Mouse (Mus musculus) liver, embryonic 13.5 days (tissue): ENCODE measurements around the gene Med12l. TPM values are rescaled to one million over a fixed set of nuclear protein-coding genes. Genes with fewer than 3 reads are reported as not detected.

Source experiments
- ATAC-seq: fragments of 200-750 bp; cut with Nextera tagmentation; 2 replicates; pipeline ENCODE4 v1.8.0; 2017; ENCODE audit warnings: low read depth, mild to moderate bottlenecking, moderate number of reproducible peaks, moderate library complexity
- DNase-seq: peaks from one replicate; pipeline ENCODE4 v3.0.0; 2022
- H3K27ac ChIP-seq: fragments of 300-500 bp; sonication (generic); 2 replicates; pipeline ENCODE4 v1.5.1; 2015; ENCODE audit warnings: moderate library complexity, mild to moderate bottlenecking, inconsistent platforms
- H3K27me3 ChIP-seq: fragments of 300-500 bp; sonication (generic); 2 replicates; pipeline ENCODE4 v1.6.1; 2015; ENCODE audit warnings: mild to moderate bottlenecking, inconsistent platforms
- H3K36me3 ChIP-seq: fragments of 300-500 bp; sonication (generic); 2 replicates; pipeline ENCODE4 v1.6.1; 2015; ENCODE audit warnings: mild to moderate bottlenecking, inconsistent platforms
- H3K4me1 ChIP-seq: fragments of 300-500 bp; sonication (generic); replicated peaks from 2 replicates; pipeline ENCODE4 v1.6.1; 2015; ENCODE audit warnings: inconsistent platforms
- H3K4me2 ChIP-seq: fragments of 300-500 bp; sonication (generic); 2 replicates; pipeline ENCODE4 v1.6.1; 2015; ENCODE audit warnings: inconsistent platforms, mild to moderate bottlenecking, moderate library complexity
- H3K4me3 ChIP-seq: fragments of 300-500 bp; sonication (generic); replicated peaks from 2 replicates; pipeline ENCODE4 v1.5.1; 2015; ENCODE audit warnings: mild to moderate bottlenecking, inconsistent platforms
- H3K9ac ChIP-seq: fragments of 300-500 bp; sonication (generic); 2 replicates; pipeline ENCODE4 v1.6.1; 2015; ENCODE audit warnings: mild to moderate bottlenecking, inconsistent platforms
- H3K9me3 ChIP-seq: fragments of 300-500 bp; sonication (generic); replicated peaks from 2 replicates; pipeline ENCODE4 v1.6.1; 2016; ENCODE audit warnings: inconsistent platforms
- WGBS: fragments of 180-500 bp; shearing (Covaris S2); methylation state at CpG from one replicate; pipeline ENCODE4 v1.1.7; 2015; ENCODE audit not compliant: insufficient replicate concordance; 5-methylcytosine and 5-hydroxymethylcytosine counted together
- polyA plus RNA-seq: library from polyadenylated mRNA; unstranded; fragments of >200 nt; fragmentation: Nextera tagmentation; extraction: Ambion mirVana; gene quantifications from 2 replicates; pipeline ENCODE4 v1.2.1, GENCODE M21; 2015

Gene Med12l
- polyA plus RNA-seq, 1 experiment from 2014 or later = 0.69 TPM

GRCm38 (mm10) chr3:59194938-59195337, 189.3 kb downstream of the Med12l start, which contains the start of gene Gpr87:
Gene Gpr87 (minus strand): TSS chr3:59195104.
- Histone ChIP-seq H3K27ac (no peak within 1 kb of the TSS), H3K9ac (no peak within 1 kb of the TSS), H3K9me3 (no peaks in the 10 kb centered on the region), H3K4me1 (no peaks in the 10 kb centered on the region), H3K4me2 (no peak within 1 kb of the TSS), H3K27me3 (no peaks in the 10 kb centered on the region), H3K4me3 (no peak within 1 kb of the TSS), H3K36me3 (no peaks in the 10 kb centered on the region)
- 69% methylated on average over 7 of the region's 7 CpGs for WGBS
- ATAC-seq = no peak
- no peak for DNase-seq

- Histone ChIP-seq H3K4me1 (no peaks in the 10 kb centered on the region), H3K9me3 (no peaks in the 10 kb centered on the region), H3K9ac (no peak overlapping the region), H3K27ac (no peak overlapping the region), H3K4me2 (no peak overlapping the region), H3K4me3 (no peak overlapping the region), H3K27me3 (no peaks in the 10 kb centered on the region), H3K36me3 (no peaks in the 10 kb centered on the region)
- DNase-seq (no peak), ATAC-seq (no peak)
- WGBS = 67% methylated on average over 4 of the region's 4 CpGs
Observed at GRCm38 (mm10) chr3:59197329-59197948, 191.8 kb downstream of the Med12l start.

GRCm38 (mm10) chr3:59203802-59204520, 198.3 kb downstream of the Med12l start:
- no peaks in the 10 kb centered on the region for H3K9me3 ChIP-seq
- H3K27me3 ChIP-seq = no peaks in the 10 kb centered on the region
- H3K36me3 ChIP-seq = no peaks in the 10 kb centered on the region
- H3K27ac ChIP-seq = no peak overlapping the region
- 39% methylated on average over 8 of the region's 8 CpGs for WGBS
- DNase-seq (no peak), ATAC-seq (no peak)
- H3K4me1 ChIP-seq = peaks cover 20% of the 10 kb centered on the region
- no peak overlapping the region for H3K4me3 ChIP-seq
- no peak overlapping the region for H3K9ac ChIP-seq
- H3K4me2 ChIP-seq = no peak overlapping the region

GRCm38 (mm10) chr3:59204719-59205503, 199.3 kb downstream of the Med12l start:
- Histone ChIP-seq H3K36me3 (no peaks in the 10 kb centered on the region), H3K4me3 (no peak overlapping the region), H3K27me3 (no peaks in the 10 kb centered on the region), H3K4me1 (peaks cover 20% of the 10 kb centered on the region), H3K27ac (no peak overlapping the region; the same call in 1 of the 2 replicates), H3K9me3 (no peaks in the 10 kb centered on the region), H3K9ac (no peak overlapping the region), H3K4me2 (no peak overlapping the region)
- DNase-seq (no peak), ATAC-seq (no peak)
- WGBS = 50% methylated on average over 11 of the region's 11 CpGs

- H3K36me3 ChIP-seq = no peaks in the 10 kb centered on the region
- no peak overlapping the region for H3K9ac ChIP-seq
- no peak overlapping the region for H3K27ac ChIP-seq
- WGBS = 20% methylated on average over 4 of the region's 4 CpGs
- H3K9me3 ChIP-seq = no peaks in the 10 kb centered on the region
- H3K27me3 ChIP-seq = no peaks in the 10 kb centered on the region
- no peak for DNase-seq
- H3K4me3 ChIP-seq = no peak overlapping the region
- peaks cover 20% of the 10 kb centered on the region for H3K4me1 ChIP-seq
- ATAC-seq = no peak
- no peak overlapping the region for H3K4me2 ChIP-seq
Observed at GRCm38 (mm10) chr3:59205941-59206340, 200.3 kb downstream of the Med12l start.

GRCm38 (mm10) chr3:59208650-59209548, 203.3 kb downstream of the Med12l start:
- H3K9me3 ChIP-seq = no peaks in the 10 kb centered on the region
- no peaks in the 10 kb centered on the region for H3K27me3 ChIP-seq
- WGBS = 59% methylated on average over 4 of the region's 4 CpGs
- H3K9ac ChIP-seq = no peak overlapping the region
- no peak overlapping the region for H3K27ac ChIP-seq
- H3K4me3 ChIP-seq = no peak overlapping the region
- peaks cover 15% of the 10 kb centered on the region for H3K4me1 ChIP-seq
- ATAC-seq (no peak), DNase-seq (no peak)
- no peaks in the 10 kb centered on the region for H3K36me3 ChIP-seq
- H3K4me2 ChIP-seq = no peak overlapping the region

- Histone ChIP-seq H3K9me3 (no peaks in the 10 kb centered on the region), H3K27ac (no peak overlapping the region), H3K27me3 (no peaks in the 10 kb centered on the region), H3K4me1 (peaks cover 6% of the 10 kb centered on the region; the same call in 1 of the 2 replicates), H3K36me3 (no peaks in the 10 kb centered on the region), H3K9ac (no peak overlapping the region), H3K4me2 (no peak overlapping the region), H3K4me3 (no peak overlapping the region)
- WGBS = 63% methylated on average over 8 of the region's 8 CpGs
- no peak for ATAC-seq
- no peak for DNase-seq
Observed at GRCm38 (mm10) chr3:59210089-59210488, 204.5 kb downstream of the Med12l start.

- H3K4me3 ChIP-seq = no peak within 1 kb of the TSS
- H3K4me2 ChIP-seq = no peak within 1 kb of the TSS
- H3K4me1 ChIP-seq = 0 out of 2 replicates have a peak, but pooled peaks cover under 1% of the 10 kb centered on the region
- WGBS = 57% methylated on average over 6 of the region's 6 CpGs
- no peaks in the 10 kb centered on the region for H3K27me3 ChIP-seq
- ATAC-seq (no peak), DNase-seq (no peak)
- H3K9me3 ChIP-seq = no peaks in the 10 kb centered on the region
- no peaks in the 10 kb centered on the region for H3K36me3 ChIP-seq
- no peak within 1 kb of the TSS for H3K27ac ChIP-seq
- no peak within 1 kb of the TSS for H3K9ac ChIP-seq
Observed at GRCm38 (mm10) chr3:59210727-59211126, 205.1 kb downstream of the Med12l start, which contains the start of gene P2ry13. Gene P2ry13 (minus strand): TSS chr3:59210882.

- Histone ChIP-seq H3K4me2 (no peak overlapping the region), H3K9ac (no peak overlapping the region), H3K27ac (no peak overlapping the region), H3K4me1 (no peaks in the 10 kb centered on the region), H3K36me3 (no peaks in the 10 kb centered on the region), H3K9me3 (no peaks in the 10 kb centered on the region), H3K27me3 (no peaks in the 10 kb centered on the region), H3K4me3 (no peak overlapping the region)
- DNase-seq (no peak), ATAC-seq (no peak)
- whole genome bisulfite sequencing = 51% methylated on average over 8 of the region's 8 CpGs
Observed at GRCm38 (mm10) chr3:59211784-59212183, 206.2 kb downstream of the Med12l start.

- no peaks in the 10 kb centered on the region for H3K36me3 ChIP-seq
- ATAC-seq = no peak
- no peak overlapping the region for H3K27ac ChIP-seq
- no peak overlapping the region for H3K9ac ChIP-seq
- DNase-seq = no peak
- no peaks in the 10 kb centered on the region for H3K4me1 ChIP-seq
- H3K9me3 ChIP-seq = no peaks in the 10 kb centered on the region
- no peak overlapping the region for H3K4me3 ChIP-seq
- no peak overlapping the region for H3K4me2 ChIP-seq
- H3K27me3 ChIP-seq = no peaks in the 10 kb centered on the region
Observed at GRCm38 (mm10) chr3:59212404-59212803, 206.8 kb downstream of the Med12l start.

GRCm38 (mm10) chr3:59217211-59217610, 211.6 kb downstream of the Med12l start:
- ATAC-seq (no peak), DNase-seq (no peak)
- H3K9me3 ChIP-seq = no peaks in the 10 kb centered on the region
- no peaks in the 10 kb centered on the region for H3K36me3 ChIP-seq
- no peak overlapping the region for H3K9ac ChIP-seq
- H3K27ac ChIP-seq = no peak overlapping the region
- H3K4me1 ChIP-seq = no peaks in the 10 kb centered on the region
- H3K4me3 ChIP-seq = no peak overlapping the region
- H3K4me2 ChIP-seq = no peak overlapping the region
- WGBS = 79% methylated on average over 10 of the region's 10 CpGs
- H3K27me3 ChIP-seq = no peaks in the 10 kb centered on the region
